Mouse (Mus musculus) heart, adult 2 months (tissue): ENCODE data around the gene Aldh8a1. TPM values are rescaled to one million over a fixed set of nuclear protein-coding genes. Genes with fewer than 3 reads are reported as not detected.

Experiments used
- DNase-seq, 2 experiments: peaks; one replicate each; pipeline ENCODE4 v3.0.0; 2021
- H3K27ac ChIP-seq: fragments of 200-600 bp; 2 replicates; pipeline ENCODE4 v1.8.1; 2022
- H3K27me3 ChIP-seq: fragments of 200-500 bp; 2 replicates; pipeline ENCODE4 v1.6.1; 2012; ENCODE audit warnings: mild to moderate bottlenecking, low read length, inconsistent platforms, mixed read lengths; ENCODE audit not compliant: control insufficient read depth, insufficient read depth
- H3K36me3 ChIP-seq: fragments of 200-500 bp; 2 replicates; pipeline ENCODE4 v1.6.1; 2012; ENCODE audit warnings: low read length, inconsistent platforms; ENCODE audit not compliant: control insufficient read depth, insufficient read depth
- H3K4me1 ChIP-seq: fragments of 200-500 bp; 2 replicates; pipeline ENCODE4 v1.6.1; 2011; ENCODE audit warnings: low read length; ENCODE audit not compliant: control insufficient read depth, insufficient read depth
- H3K4me3 ChIP-seq: fragments of 200-600 bp; 2 replicates; pipeline ENCODE4 v1.8.1; 2022
- H3K79me2 ChIP-seq: fragments of 200-500 bp; replicated peaks from 2 replicates; pipeline ENCODE4 v1.6.1; 2012; ENCODE audit warnings: mild to moderate bottlenecking, inconsistent platforms, low read length, moderate library complexity, mixed read lengths; ENCODE audit not compliant: control insufficient read depth, insufficient read depth
- H3K9ac ChIP-seq: fragments of 200-500 bp; 2 replicates; pipeline ENCODE4 v1.6.1; 2012; ENCODE audit warnings: low read depth, mild to moderate bottlenecking, control low read depth, inconsistent platforms, low read length, mixed read lengths
- CTCF ChIP-seq: fragments of 200-600 bp; IDR thresholded peaks from 2 replicates; pipeline ENCODE4 v1.8.1; 2022; ENCODE audit warnings: antibody characterized with exemption, mild to moderate bottlenecking, moderate library complexity
- EP300 ChIP-seq: fragments of 200-500 bp; IDR thresholded peaks from 2 replicates; pipeline ENCODE4 v1.6.1; 2011; ENCODE audit warnings: low read depth, low read length, control low read depth; ENCODE audit not compliant: insufficient read depth
- POLR2A ChIP-seq: fragments of 200-500 bp; IDR thresholded peaks from 2 replicates; pipeline ENCODE4 v1.6.1; 2011; ENCODE audit warnings: mild to moderate bottlenecking, low read depth, low read length, control low read depth; ENCODE audit not compliant: insufficient read depth
- WGBS: fragments of 180-500 bp; shearing (Covaris S2); methylation state at CpG from one replicate; pipeline ENCODE4 v1.1.7; 2018; 5-methylcytosine and 5-hydroxymethylcytosine counted together
- intact Hi-C: fragments of 180-260 bp; cut with DNase I; formaldehyde crosslinking; loops from one replicate; pipeline ENCODE4 v1.15.1; 2025
- polyA plus RNA-seq: library from polyadenylated mRNA; depleted of rRNA; stranded (reverse); fragments of >200 nt; gene quantifications from 2 replicates; pipeline ENCODE4 v1.2.3, GENCODE M21; 2012
- total RNA-seq, 2 experiments: library from RNA; stranded (reverse); gene quantifications; 2 replicates each; pipeline ENCODE4 v1.2.3; 2021

Gene Aldh8a1
- total and polyA plus RNA-seq, 3 experiments: not detected

DNA sequence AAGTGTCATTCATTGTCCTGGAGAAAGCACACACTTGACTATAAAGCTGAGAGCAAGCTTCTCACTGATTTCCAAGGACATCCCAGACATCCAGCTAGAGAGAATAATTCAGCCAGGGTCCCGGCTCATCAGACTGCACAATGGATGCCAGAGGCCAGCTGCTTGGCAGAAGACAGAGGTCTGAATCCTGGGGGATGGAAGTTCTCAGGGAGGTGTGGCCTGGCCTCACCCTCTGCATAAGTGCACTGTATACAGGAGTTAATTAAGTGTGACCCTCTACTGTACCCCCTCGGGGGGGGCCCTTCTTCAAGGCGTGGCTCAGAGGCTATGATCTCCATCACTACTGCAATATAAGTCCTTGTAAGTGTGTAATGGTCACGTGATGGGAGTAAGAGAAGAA lies 24.2 kb downstream of the Aldh8a1 start:
- Histone ChIP-seq H3K79me2 (no peaks in the 10 kb centered on the region), H3K27ac (no peak overlapping the region)
- 51% methylated on average over 4 of the region's 4 CpGs for WGBS

DNA sequence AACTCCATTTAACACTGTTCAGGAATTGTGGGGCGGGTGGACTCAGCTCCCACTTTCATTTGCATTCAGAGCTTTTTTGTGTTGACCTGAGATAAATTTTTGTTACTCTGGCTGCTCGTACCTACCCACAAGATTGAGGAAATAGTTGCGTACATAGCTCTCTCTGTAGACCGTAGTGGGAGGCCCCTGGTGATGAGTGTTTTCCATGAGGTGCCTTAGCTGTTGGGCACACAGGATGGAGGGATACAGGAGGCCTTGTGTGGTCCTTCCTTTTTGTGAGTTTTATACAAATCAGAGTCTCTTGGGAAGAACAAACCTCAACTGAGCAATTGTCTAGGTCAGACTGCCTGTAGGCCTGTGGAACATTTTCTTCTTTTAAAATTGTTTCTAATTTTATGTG lies 27.7 kb downstream of the Aldh8a1 start:
- no peak overlapping the region for H3K4me3 ChIP-seq
- no peaks in the 10 kb centered on the region for H3K27me3 ChIP-seq
- no peak overlapping the region for H3K9ac ChIP-seq
- H3K79me2 ChIP-seq: no peaks in the 10 kb centered on the region
- peaks cover 3% of the 10 kb centered on the region for H3K4me1 ChIP-seq
- intact Hi-C loops: no loop called here
- WGBS: 87% methylated on average over 4 of the region's 4 CpGs
- no peak for DNase-seq
- no peak overlapping the region for H3K27ac ChIP-seq
- no peak for TF ChIP-seq POLR2A
- no peak for TF ChIP-seq CTCF
- no peak for TF ChIP-seq EP300
- H3K36me3 ChIP-seq: no peaks in the 10 kb centered on the region; the same call in 1 of the 2 replicates

More for the DNA sequence above, 24.2 kb downstream of the Aldh8a1 start:
- DNase-seq: no peak
- Histone ChIP-seq H3K9ac (no peak overlapping the region), H3K27me3 (no peaks in the 10 kb centered on the region), H3K4me3 (no peak overlapping the region), H3K36me3 (no peaks in the 10 kb centered on the region; the same call in 1 of the 2 replicates), H3K4me1 (peaks cover 5% of the 10 kb centered on the region)
- intact Hi-C loops: no loop called here
- TF ChIP-seq CTCF: no peak
- TF ChIP-seq EP300: no peak
- no peak for TF ChIP-seq POLR2A

DNA sequence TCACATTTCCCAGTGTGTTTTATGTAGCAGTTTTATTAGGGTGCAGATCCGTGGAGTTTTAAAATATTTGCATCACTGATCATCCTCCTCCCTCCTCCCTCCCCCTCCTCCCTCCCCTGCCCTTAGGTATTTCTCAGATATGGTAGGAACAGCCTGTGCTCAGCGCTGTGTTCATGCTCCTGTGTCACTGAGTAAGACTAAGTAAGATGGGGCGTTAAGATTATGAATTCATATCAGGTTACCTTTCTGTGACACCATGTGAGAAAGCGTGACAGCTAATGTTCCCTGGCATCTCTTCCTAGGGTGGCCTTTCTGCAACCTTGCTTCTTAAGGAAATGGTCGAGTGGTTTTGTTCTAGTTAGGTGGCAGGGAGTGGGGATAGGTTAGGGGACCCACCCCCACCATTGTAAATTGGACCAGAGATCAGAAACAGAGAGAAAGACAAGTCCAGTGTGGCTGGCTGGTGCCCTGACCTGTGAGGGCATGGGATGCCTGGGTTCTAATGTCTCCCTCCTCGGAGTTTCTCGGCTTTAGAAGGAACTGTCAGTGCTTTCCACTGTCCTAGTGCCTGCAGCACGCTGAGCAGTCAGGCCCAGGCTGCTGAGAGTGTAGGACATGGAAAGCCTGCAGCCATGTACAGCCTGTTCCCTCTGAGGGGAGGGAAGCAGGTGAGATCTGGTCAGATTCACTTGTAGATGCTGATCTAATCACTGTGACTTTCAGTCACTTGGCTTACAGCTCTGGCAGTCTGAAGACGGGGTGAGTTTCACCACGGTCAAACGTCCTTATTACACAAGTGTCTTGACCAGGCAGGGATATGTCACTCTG lies 28.8 kb downstream of the Aldh8a1 start:
- Histone ChIP-seq H3K4me3 (no peak overlapping the region), H3K9ac (no peak overlapping the region), H3K27ac (no peak overlapping the region), H3K4me1 (no peaks in the 10 kb centered on the region), H3K36me3 (no peaks in the 10 kb centered on the region), H3K79me2 (no peaks in the 10 kb centered on the region), H3K27me3 (no peaks in the 10 kb centered on the region)
- no peak for DNase-seq
- no peak for TF ChIP-seq EP300
- TF ChIP-seq CTCF: no peak
- TF ChIP-seq POLR2A: no peak
- WGBS: 81% methylated on average over 11 of the region's 11 CpGs
- intact Hi-C loops: no loop called here

GRCm38 (mm10) chr10:21410711-21411110 lies 33.6 kb downstream of the Aldh8a1 start:
- no peak for DNase-seq
- no peak overlapping the region for H3K9ac ChIP-seq
- H3K27me3 ChIP-seq: no peaks in the 10 kb centered on the region
- WGBS: 57% methylated on average over 5 of the region's 5 CpGs
- no peak overlapping the region for H3K27ac ChIP-seq
- intact Hi-C loops: no loop called here
- no peaks in the 10 kb centered on the region for H3K4me1 ChIP-seq
- no peak overlapping the region for H3K4me3 ChIP-seq
- no peaks in the 10 kb centered on the region for H3K79me2 ChIP-seq
- H3K36me3 ChIP-seq: no peaks in the 10 kb centered on the region
- TF ChIP-seq EP300 (no peak), POLR2A (no peak), CTCF (no peak)

DNA sequence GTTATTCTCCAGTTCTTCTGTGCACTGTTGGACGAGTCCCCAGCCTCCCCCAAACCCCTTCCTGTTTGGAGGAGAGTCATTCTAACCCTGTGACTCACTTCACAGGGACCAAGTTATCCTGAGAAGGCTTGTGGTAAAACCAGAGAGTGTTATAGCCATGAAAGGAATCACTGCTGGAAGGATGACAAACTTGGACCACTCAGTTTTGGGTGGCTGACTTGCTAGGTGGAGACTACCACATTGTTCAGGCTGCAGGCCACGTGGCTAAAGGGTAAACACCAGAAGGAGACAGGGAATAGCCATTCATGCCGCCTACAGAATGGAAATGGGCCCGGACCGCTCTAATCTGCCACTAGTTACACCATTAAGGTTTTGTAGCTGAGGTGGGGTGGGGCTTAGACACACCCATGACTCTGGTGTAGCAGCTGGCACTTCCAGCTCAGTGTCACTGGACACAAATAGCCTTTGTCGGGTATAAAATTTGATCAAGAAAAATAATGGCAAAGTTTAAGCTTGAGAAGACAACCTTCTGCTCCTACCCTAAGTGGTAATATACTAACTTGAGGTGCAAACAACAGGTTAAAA lies 34.6 kb downstream of the Aldh8a1 start:
- no peaks in the 10 kb centered on the region for H3K79me2 ChIP-seq
- intact Hi-C loops: no loop called here
- no peak overlapping the region for H3K4me3 ChIP-seq
- WGBS: 71% methylated on average over 6 of the region's 6 CpGs
- no peak overlapping the region for H3K9ac ChIP-seq
- no peaks in the 10 kb centered on the region for H3K36me3 ChIP-seq
- H3K4me1 ChIP-seq: no peaks in the 10 kb centered on the region
- H3K27me3 ChIP-seq: no peaks in the 10 kb centered on the region
- TF ChIP-seq POLR2A (no peak), EP300 (no peak), CTCF (no peak)
- H3K27ac ChIP-seq: no peak overlapping the region
- DNase-seq: no peak

DNA sequence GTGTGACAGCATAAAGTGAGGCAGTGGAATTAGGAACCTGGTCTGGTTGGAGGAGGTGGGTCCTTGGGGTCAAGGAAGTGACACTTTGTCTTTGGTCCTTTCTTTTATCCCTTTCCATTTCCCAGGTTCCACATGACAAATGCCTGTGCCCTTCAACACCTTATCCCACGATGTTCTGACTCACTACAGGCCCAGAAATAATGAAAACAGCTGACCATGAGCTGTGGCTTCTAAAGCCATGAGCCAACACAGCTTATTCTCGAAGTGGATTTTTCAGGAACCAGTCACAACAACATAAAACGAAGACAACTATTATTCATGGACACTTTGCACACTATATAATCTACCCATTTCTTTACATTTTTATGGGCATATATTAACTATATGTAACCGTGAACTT lies 37.9 kb downstream of the Aldh8a1 start:
- Histone ChIP-seq H3K27ac (no peak overlapping the region), H3K27me3 (no peaks in the 10 kb centered on the region), H3K4me1 (no peaks in the 10 kb centered on the region), H3K9ac (no peak overlapping the region), H3K36me3 (no peaks in the 10 kb centered on the region), H3K79me2 (no peaks in the 10 kb centered on the region), H3K4me3 (no peak overlapping the region)
- no peak for DNase-seq
- 74% methylated on average over 4 of the region's 4 CpGs for WGBS
- no peak for TF ChIP-seq EP300
- TF ChIP-seq POLR2A: no peak
- TF ChIP-seq CTCF: no peak
- intact Hi-C loops: no loop called here
